Mouse (Mus musculus) G1E (cell line): ENCODE results near the gene Nek9. TPM values are rescaled to one million over a fixed set of nuclear protein-coding genes. Genes with fewer than 3 reads are reported as not detected.

Experiments
- ATAC-seq: 2 replicates; pipeline ENCODE4 v1.8.0; 2016; ENCODE audit warnings: mild to moderate bottlenecking; ENCODE audit not compliant: insufficient number of reproducible peaks, poor library complexity, low FRiP score, severe bottlenecking; ENCODE audit errors: extremely low read depth
- DNase-seq: peaks from one replicate; pipeline ENCODE4 v3.0.0; 2012; ENCODE audit warnings: low spot score
- H3K27me3 ChIP-seq: 2 replicates; pipeline ENCODE4 v1.6.1; 2012; ENCODE audit warnings: mild to moderate bottlenecking, low read length, inconsistent platforms; ENCODE audit not compliant: insufficient read depth
- H3K36me3 ChIP-seq: replicated peaks from 2 replicates; pipeline ENCODE3; 2012; ENCODE audit warnings: mild to moderate bottlenecking, inconsistent platforms
- H3K4me1 ChIP-seq: 2 replicates; pipeline ENCODE4 v1.6.1; 2012; ENCODE audit warnings: low read depth, low read length, inconsistent platforms, mixed read lengths; ENCODE audit not compliant: insufficient read depth
- H3K4me3 ChIP-seq: 2 replicates; pipeline ENCODE4 v1.5.1; 2012; ENCODE audit warnings: low read depth, mild to moderate bottlenecking, inconsistent platforms, low read length, moderate library complexity, mixed read lengths
- H3K9me3 ChIP-seq: replicated peaks from 2 replicates; pipeline ENCODE4 v1.6.1; 2012; ENCODE audit warnings: inconsistent platforms
- CTCF ChIP-seq: IDR thresholded peaks from 2 replicates; pipeline ENCODE4 v1.5.1; 2012; ENCODE audit warnings: low read depth, low read length, inconsistent platforms, mixed read lengths
- GATA1 ChIP-seq: IDR thresholded peaks from 2 replicates; pipeline ENCODE4 v1.6.1; 2012; ENCODE audit warnings: borderline replicate concordance, low read length, inconsistent platforms, mixed read lengths
- GATA2 ChIP-seq: IDR thresholded peaks from 2 replicates; pipeline ENCODE4 v1.6.1; 2012; ENCODE audit warnings: low read depth, low read length, inconsistent platforms, borderline replicate concordance
- POLR2AphosphoS5 ChIP-seq: IDR thresholded peaks from 2 replicates; pipeline ENCODE4 v1.6.1; 2012; ENCODE audit warnings: low read depth, low read length, inconsistent platforms; ENCODE audit not compliant: insufficient replicate concordance
- TAL1 ChIP-seq: conservative IDR thresholded peaks from 2 replicates; pipeline ENCODE4 v1.6.1; 2012; ENCODE audit warnings: low read depth, low read length, inconsistent platforms, mixed read lengths
- polyA plus RNA-seq: library from polyadenylated mRNA; stranded (reverse); fragments of >175 nt; gene quantifications from 2 replicates; pipeline ENCODE4 v1.2.3, GENCODE M21; 2012
- total RNA-seq, 2 experiments: library from RNA; stranded (forward) in 1 of 2; stranded (reverse) in 1 of 2; fragments of 200-1000 nt in 1 of 2; fragments of >200 nt in 1 of 2; fragmentation: Nextera tagmentation in 1 of 2; gene quantifications; 2 replicates each; pipeline ENCODE4 v1.2.3; 2014 to 2017

Nek9 gene
- total and polyA plus RNA-seq, 3 experiments: 30.5 to 126 (median 62.9) TPM

DNA sequence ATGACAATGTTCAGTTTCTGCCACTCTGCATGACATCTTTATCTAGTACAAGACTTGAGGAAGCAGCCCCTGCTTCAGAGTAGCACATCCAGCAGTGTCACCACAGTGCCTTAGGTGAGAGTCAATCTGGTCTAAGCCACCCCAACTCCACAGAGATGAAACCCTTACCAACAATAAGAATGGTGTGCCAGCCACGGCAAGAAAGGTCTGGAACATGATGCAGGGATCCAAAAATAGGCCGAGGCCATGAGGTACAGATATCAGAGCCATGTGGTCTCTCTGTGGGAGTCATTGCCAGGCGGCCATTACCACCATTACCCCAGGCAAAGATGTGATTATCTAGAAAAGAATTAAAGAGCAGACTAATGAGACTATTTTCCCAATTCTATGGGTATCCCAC, 30.5 kb downstream of the Nek9 start:
- no peak for ATAC-seq
- H3K36me3 ChIP-seq: peaks cover 99% of the 10 kb centered on the region

DNA sequence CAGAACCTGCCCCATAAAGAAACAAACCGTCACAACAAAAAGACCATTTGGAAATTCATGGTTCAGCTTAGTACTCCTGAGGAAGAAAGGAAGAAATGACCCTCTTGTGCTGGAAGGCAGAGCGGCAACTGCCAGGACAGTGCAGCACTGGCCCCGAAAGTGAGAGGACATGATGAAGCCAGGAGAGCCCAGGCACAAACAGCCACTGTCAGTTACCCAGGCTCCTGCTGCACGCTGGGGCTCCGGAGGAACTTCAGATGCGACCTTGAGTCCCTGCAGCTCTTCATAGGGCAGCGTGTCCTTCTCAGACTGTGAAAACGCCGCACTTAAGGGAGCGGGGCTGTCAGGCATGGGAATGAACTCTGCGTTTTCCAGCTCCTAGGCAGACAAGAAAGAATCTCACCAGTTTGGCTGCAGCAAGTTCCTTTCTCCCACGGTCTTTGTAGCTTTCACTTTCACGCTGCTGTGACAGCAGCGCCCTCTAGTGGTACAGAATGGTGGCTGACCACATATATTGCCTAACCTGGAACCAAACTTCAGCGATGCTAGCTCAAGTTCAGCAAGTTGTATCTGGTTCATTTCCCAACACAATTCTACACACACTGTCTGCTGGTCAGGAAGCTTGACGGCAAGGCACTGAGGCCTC, 33.8 kb downstream of the Nek9 start:
- DNase-seq (peak; percentile 67), ATAC-seq (peak; percentile 48)

More for the DNA sequence above, 30.5 kb downstream of the Nek9 start:
- Histone ChIP-seq H3K4me1 (peaks cover 14% of the 10 kb centered on the region), H3K4me3 (no peak overlapping the region), H3K27me3 (no peaks in the 10 kb centered on the region), H3K9me3 (no peaks in the 10 kb centered on the region)
- TF ChIP-seq TAL1 (no peak), CTCF (no peak), GATA2 (no peak), POLR2AphosphoS5 (no peak), GATA1 (no peak)
- no peak for DNase-seq

DNA sequence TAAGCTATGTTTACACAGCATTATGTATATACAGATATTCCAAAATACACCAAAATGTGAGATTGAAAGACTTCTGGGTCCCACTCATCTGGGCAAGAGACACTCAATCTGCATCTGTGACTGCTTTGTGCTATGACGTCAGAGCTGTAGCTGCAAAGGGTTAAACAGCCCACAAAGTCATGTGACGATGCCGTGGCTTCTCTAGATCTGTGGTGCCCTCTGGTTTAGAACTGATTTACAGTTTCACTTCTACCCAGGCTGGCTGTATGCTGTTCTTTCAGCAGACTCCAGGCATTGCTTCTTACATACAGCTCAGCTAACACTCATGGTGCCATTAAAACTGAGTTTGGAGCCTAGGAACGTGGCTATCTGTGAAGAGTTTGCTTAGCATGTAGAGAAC, 34.4 kb downstream of the Nek9 start:
- DNase-seq (no peak), ATAC-seq (no peak)
- H3K4me3 ChIP-seq: no peak overlapping the region
- H3K36me3 ChIP-seq: peaks cover 96% of the 10 kb centered on the region
- peaks cover 14% of the 10 kb centered on the region for H3K4me1 ChIP-seq
- no peaks in the 10 kb centered on the region for H3K27me3 ChIP-seq
- no peaks in the 10 kb centered on the region for H3K9me3 ChIP-seq
- no peak for TF ChIP-seq CTCF
- no peak for TF ChIP-seq GATA1
- TF ChIP-seq POLR2AphosphoS5: no peak
- no peak for TF ChIP-seq GATA2

More for the DNA sequence above, 33.8 kb downstream of the Nek9 start:
- H3K36me3 ChIP-seq: peaks cover 98% of the 10 kb centered on the region
- peak; percentile 99 for TF ChIP-seq CTCF
- TF ChIP-seq GATA2: no peak
- no peaks in the 10 kb centered on the region for H3K9me3 ChIP-seq
- peak overlapping the region; percentile 57; the same call in 1 of the 2 replicates for H3K4me3 ChIP-seq
- peaks cover 14% of the 10 kb centered on the region for H3K4me1 ChIP-seq
- H3K27me3 ChIP-seq: no peaks in the 10 kb centered on the region

DNA sequence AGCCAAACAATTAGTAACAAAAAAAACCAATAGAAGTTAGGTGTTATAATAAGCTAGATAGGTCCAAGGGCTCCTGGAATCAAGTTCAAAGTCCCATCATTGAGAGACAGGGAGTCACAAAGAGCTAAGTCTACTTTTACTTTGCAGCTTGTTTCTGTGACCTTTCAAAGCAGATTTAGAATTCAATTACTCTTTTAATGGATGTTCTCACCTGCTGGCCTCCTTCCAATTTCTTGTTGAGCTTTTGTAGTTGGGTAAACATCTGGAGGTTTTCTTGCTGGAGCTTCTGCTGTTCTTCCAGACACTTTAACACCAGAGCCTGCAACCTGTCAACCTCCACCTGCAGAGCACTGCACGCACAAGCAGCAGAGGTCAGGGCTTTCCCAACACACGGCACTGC, 35.9 kb downstream of the Nek9 start:
- Histone ChIP-seq H3K36me3 (peaks cover 92% of the 10 kb centered on the region), H3K4me3 (no peak overlapping the region), H3K4me1 (peaks cover 16% of the 10 kb centered on the region), H3K27me3 (no peaks in the 10 kb centered on the region), H3K9me3 (no peaks in the 10 kb centered on the region)
- no peak for TF ChIP-seq GATA1
- no peak for TF ChIP-seq CTCF
- no peak for TF ChIP-seq GATA2
- ATAC-seq (no peak), DNase-seq (no peak)

DNA sequence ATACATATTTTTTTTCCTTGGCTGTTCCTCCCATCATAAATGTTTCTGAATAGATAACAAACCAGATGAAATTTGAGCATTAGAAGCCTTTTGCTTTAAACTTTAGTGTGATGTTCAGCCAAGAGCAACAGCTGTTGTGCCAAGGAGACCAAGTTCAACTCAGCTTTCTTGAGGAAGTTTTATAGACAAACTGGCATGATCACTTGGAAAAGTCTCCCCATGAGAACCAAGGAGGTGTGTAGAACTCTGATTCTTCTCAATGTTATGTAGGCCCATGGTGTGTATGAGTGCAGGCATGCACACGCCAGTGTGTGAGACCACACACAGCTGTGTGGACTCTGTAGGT, 40.4 kb downstream of the Nek9 start:
- Histone ChIP-seq H3K4me3 (no peak overlapping the region), H3K4me1 (peaks cover 2% of the 10 kb centered on the region; the same call in 1 of the 2 replicates), H3K27me3 (no peaks in the 10 kb centered on the region; the same call in 1 of the 2 replicates), H3K9me3 (0 out of 2 replicates have a peak, but pooled peaks cover 5% of the 10 kb centered on the region), H3K36me3 (peaks cover 55% of the 10 kb centered on the region)
- DNase-seq: no peak
- TF ChIP-seq GATA2 (no peak), CTCF (no peak), POLR2AphosphoS5 (no peak), TAL1 (no peak), GATA1 (no peak)
- ATAC-seq: no peak

DNA sequence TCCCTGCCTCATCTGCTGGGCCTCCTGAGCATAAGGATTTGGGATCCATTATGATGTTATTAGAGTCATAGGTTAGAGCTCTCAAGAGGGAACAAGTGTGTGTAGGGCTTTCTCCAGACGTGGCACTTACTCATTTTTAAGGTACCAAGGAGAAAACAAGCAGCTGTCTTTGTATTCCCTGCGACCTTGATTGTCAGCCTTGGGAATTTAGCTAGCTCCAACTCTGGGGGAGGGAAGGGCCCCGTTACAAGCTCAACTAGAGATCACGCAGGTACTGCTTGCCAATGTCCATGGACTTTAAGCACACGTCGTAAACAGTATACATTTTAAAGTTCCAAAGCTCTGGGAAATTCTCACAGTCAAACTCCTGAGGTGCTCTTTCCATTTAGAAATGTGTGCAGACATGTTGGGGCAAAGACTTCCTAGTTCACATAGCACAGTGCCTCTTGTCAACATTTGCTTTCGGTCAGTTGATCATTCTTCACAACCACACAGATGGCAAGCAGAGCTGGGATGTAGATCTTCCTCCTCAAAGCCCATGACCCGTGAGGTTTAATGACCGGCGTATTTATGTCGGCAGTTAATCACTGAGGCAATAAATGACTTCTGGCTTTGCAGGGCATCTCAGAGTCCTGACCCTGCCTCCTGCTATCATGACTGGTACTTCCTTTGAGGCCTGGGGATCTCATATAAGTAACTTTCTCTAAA, 40.9 kb downstream of the Nek9 start:
- peaks cover 49% of the 10 kb centered on the region for H3K36me3 ChIP-seq
- TF ChIP-seq CTCF: no peak
- TF ChIP-seq TAL1: no peak
- TF ChIP-seq POLR2AphosphoS5: peak; percentile 11; the same call in 1 of the 2 replicates
- DNase-seq: no peak
- no peaks in the 10 kb centered on the region; the same call in 1 of the 2 replicates for H3K27me3 ChIP-seq
- no peak overlapping the region for H3K4me3 ChIP-seq
- H3K9me3 ChIP-seq: 0 out of 2 replicates have a peak, but pooled peaks cover 6% of the 10 kb centered on the region
- no peak for ATAC-seq
- H3K4me1 ChIP-seq: peaks cover 2% of the 10 kb centered on the region; the same call in 1 of the 2 replicates
